Mouse (Mus musculus) layer of hippocampus, postnatal 36 days (tissue): ENCODE measurements around the gene Cdh16. TPM values are rescaled to one million over a fixed set of nuclear protein-coding genes. Genes with fewer than 3 reads are reported as not detected.
A peak's percentile ranks its signal among the peaks of the same experiment; 100 is the strongest.
"Not testable (repeated sequence)": the region's sequence is repeated elsewhere in the genome, so short reads cannot be mapped to it uniquely, and the experiment has no call there.

Experiments
- DNase-seq, 2 experiments: peaks; one replicate each; pipeline ENCODE4 v3.0.0; 2022
- total RNA-seq, 2 experiments: library from RNA; stranded (reverse); gene quantifications; 2 replicates each; pipeline ENCODE4 v1.2.3; 2021

Cdh16 gene
- total RNA-seq, 2 experiments from 2014 or later = not detected

DNA sequence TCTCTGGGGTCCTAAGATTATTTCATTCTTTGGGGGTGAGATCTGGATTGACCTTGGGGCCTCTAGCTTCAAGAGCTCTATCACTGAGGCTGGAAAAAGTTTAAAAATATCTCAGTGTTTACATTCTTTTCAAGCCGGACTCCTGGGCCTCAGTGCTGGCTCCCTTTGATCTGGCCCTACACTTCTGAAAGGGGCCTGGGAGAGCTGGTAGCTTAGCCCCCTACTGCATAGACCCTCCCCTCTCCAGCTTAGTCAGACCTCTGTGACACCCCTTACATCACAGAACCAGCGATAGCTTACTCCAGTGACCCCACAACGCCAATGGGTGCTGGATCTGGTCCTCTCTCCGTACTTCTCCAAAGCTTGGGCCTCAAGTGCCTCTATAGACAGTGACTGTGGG lies 12.6 kb downstream of the Cdh16 start:
- no peak for DNase-seq

GRCm38 (mm10) chr8:104610185-104610766 lies 13.9 kb downstream of the Cdh16 start:
- no peak for DNase-seq

DNA sequence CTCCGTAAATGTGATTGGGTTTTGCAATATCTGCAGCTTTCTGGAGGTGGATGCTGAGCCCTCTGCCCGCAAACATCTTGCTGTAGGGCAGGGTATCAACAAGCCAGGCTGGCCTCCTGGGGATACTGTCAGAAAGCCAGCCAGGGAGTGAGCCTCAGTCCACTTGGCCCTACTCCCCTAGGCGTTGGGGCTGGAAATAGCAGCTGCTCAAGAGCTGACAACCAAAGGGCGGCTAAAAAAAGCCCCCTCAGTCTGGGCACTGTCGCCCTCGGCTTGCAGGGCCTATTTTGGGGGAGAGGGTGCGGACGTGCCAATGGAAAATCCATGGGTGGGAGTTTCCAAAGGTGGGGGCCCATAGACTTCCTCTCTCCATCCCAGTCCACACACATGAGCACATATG lies 15.0 kb downstream of the Cdh16 start:
- no peak for DNase-seq

- DNase-seq = no peak
Observed at GRCm38 (mm10) chr8:104607944-104608343, 16.3 kb downstream of the Cdh16 start.

DNA sequence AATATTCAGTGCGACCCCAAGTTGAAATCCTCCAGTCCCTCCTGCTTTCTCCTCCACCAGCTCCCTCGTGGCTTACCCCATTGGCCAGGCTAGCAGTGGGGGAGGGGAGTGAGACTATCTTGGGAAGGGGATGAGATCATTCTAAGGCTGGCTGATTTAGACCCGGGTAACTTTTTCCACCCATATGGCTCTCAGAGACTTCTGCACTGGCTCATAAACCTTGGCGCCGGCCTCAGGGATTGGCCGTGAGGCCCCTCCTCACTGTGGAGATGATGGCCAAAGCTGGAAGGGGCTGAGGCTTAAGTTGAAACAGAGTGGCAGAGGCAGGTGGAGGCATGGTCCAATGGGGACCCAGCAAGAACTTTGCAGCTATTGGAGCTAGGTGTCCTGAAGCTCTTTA lies 17.9 kb downstream of the Cdh16 start:
- no peak for DNase-seq

GRCm38 (mm10) chr8:104603245-104603593 lies 21.0 kb downstream of the Cdh16 start:
- DNase-seq = no peak

DNA sequence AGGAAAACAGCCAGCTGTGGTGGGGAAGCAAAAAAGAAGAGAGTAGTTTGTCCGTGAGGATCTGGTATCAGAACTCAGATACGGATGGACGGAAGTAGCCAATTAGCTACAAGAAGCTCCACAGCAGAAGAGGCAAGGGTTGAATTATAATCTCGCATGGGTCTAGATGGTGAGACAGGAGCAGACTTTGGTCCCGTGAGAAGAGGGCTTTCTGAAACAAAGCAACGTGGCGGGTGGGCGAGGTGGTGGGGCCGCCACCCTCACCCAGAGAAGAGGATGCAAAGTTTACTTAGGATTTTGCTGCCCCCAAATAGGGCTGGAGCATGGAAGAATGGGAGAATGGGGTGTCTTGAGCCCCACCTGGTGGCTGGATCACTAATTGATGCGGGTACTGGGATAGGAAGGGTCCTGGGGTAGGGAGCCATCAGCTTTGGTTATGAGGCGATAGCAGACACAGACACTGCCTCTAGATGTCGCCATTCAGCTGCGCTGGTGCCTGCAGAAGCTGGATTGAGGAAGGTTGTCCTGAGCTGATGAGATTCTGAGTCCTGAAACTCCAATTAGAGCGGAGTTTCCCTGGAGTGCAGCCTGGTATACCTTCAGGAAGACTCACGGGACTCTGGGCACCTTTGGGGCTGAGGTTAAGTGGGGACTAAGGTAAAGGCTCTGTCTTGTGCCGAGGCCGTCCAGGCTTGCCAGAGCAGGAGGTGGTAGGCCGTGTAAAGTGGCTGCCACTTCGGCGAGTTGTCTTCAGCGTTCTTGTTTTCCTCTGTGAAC lies 21.5 kb downstream of the Cdh16 start:
- DNase-seq = peak; percentile 78

DNA sequence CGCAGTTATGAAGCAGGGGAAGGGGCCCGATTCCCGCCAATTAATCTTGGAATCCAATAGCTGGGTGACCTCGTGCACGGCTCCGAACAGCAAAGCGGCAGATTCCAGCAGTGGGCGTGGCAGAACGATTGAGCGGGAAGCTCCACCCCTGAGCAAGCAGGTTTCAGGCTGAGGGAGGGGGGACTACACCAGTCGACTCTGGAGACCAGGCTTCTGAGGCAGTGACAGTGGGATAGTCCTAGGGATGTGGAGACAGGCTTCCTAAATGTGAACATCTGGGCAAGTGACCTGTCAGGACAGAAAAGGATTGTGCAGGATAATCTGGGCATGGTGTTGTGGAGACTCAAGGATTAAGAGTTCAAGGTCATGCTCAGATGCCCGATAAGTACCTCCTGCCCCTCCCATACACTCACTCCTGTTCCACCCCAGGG lies 22.2 kb downstream of the Cdh16 start:
- no peak for DNase-seq

GRCm38 (mm10) chr8:104601386-104601785 lies 22.8 kb downstream of the Cdh16 start:
- DNase-seq = no peak

- no peak for DNase-seq
Observed at GRCm38 (mm10) chr8:104598496-104598895, 25.7 kb downstream of the Cdh16 start.

GRCm38 (mm10) chr8:104597656-104598055 lies 26.5 kb downstream of the Cdh16 start:
- no peak for DNase-seq

- DNase-seq = no peak
Observed at GRCm38 (mm10) chr8:104595773-104596536, 28.2 kb downstream of the Cdh16 start.

- no peak for DNase-seq
Observed at GRCm38 (mm10) chr8:104594611-104595362, 29.4 kb downstream of the Cdh16 start.

GRCm38 (mm10) chr8:104593536-104594325 lies 30.5 kb downstream of the Cdh16 start:
- DNase-seq = no peak

- no peak for DNase-seq
Observed at GRCm38 (mm10) chr8:104592566-104592965, 31.6 kb downstream of the Cdh16 start.

DNA sequence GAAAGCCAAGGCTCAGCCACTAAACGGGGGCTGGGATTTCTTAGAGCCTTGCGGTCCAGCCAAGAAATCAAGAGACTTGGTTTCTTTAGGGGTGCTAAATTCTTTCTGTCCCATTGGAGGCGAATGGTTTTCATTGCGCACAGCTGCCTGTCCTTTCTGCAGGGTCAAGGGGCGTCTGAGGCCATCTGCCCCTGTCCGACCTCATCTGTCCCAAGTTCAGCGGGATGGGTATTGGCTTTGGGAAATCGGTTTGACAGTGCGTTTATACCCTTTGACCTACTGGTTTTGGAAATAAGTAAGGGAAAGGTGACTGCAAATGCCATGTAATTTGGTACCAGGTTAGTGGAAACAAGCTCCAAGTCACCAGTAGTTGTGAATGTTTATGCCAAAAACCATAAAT lies 32.3 kb downstream of the Cdh16 start:
- DNase-seq = no peak

DNA sequence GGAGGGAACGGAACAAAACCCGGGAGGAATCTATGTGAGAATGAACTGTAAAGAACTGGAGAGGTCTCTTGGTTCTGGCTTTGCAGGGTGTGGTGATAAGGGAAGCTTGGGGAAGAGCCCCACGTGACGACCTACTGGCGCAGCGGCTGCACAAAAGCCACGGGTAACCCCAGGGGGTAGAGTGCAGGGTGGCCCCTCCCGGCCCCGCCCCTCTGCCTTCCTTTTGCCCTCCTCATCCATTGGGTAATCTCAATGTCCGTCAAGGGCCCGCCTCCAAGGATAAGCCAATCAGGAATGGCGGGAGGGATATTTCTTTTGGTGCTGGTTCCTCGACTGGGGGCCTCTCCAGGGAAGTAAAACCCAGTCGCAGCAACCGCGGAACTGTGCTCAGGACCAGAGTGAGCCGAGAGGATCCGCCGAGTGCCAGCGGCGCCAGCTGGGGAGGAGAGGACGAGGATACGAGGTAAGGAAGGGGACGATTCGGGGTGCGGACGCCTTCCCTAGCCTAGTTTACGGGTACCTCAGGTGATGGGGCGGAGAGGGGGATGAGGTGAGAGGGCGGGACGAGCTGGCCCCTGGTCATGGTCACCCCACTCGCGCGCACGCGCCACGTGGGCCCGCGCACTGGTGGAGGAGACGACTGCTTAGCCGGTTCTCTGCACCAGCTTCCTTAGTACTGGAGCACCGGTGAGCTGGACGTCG lies 32.9 kb downstream of the Cdh16 start, which contains the start of gene Pdp2:
Pdp2 (plus strand) TSS at position 319 of the 702 bp plus-strand sequence.
- peak; percentile 90 to 93 for DNase-seq

- no peak for DNase-seq
Observed at GRCm38 (mm10) chr8:104590284-104590683, 33.9 kb downstream of the Cdh16 start.

GRCm38 (mm10) chr8:104584522-104584921 lies 39.7 kb downstream of the Cdh16 start:
- no peak for DNase-seq

- DNase-seq = not testable (repeated sequence)
Observed at GRCm38 (mm10) chr8:104577606-104578005, 46.6 kb downstream of the Cdh16 start.

GRCm38 (mm10) chr8:104576820-104577219 lies 47.4 kb downstream of the Cdh16 start:
- DNase-seq = no peak
